Mouse (Mus musculus) thymus, postnatal 4 days (tissue): ENCODE measurements around the gene Hist1h4k.
"Not testable (repeated sequence)": the region's sequence is repeated elsewhere in the genome, so short reads cannot be mapped to it uniquely, and the experiment has no call there.

Source experiments
- DNase-seq: peaks from one replicate; pipeline ENCODE4 v3.0.0; 2021

Gene Hist1h4k

GRCm38 (mm10) chr13:21750159-21751017, at the start of gene Hist1h4k:
Hist1h4k (minus strand) TSS chr13:21750505.
- peak; percentile 98 for DNase-seq

- DNase-seq, result not testable (repeated sequence)
Observed at GRCm38 (mm10) chr13:21797163-21797562, 46.9 kb upstream of the Hist1h4k start.

GRCm38 (mm10) chr13:21795584-21795983, 45.3 kb upstream of the Hist1h4k start:
- DNase-seq, result no peak

- peak; percentile 6 for DNase-seq
Observed at GRCm38 (mm10) chr13:21790601-21791283, 40.4 kb upstream of the Hist1h4k start.

GRCm38 (mm10) chr13:21789925-21790324, 39.6 kb upstream of the Hist1h4k start:
- DNase-seq, result no peak

GRCm38 (mm10) chr13:21787760-21788593, 37.7 kb upstream of the Hist1h4k start:
- peak; percentile 17 for DNase-seq

- DNase-seq, result peak; percentile 77
Observed at GRCm38 (mm10) chr13:21786899-21787629, 36.8 kb upstream of the Hist1h4k start, which contains the start of the genes Hist1h2an and Hist1h2bp. Hist1h2an (minus strand) TSS chr13:21787218. Hist1h2bp (plus strand) TSS chr13:21787461.

GRCm38 (mm10) chr13:21786189-21786898, 36.0 kb upstream of the Hist1h4k start:
- DNase-seq, result no peak

- no peak for DNase-seq
Observed at GRCm38 (mm10) chr13:21784311-21784710, 34.0 kb upstream of the Hist1h4k start.

GRCm38 (mm10) chr13:21783734-21784161, 33.4 kb upstream of the Hist1h4k start:
- DNase-seq, result peak; percentile 47

GRCm38 (mm10) chr13:21783255-21783617, 32.9 kb upstream of the Hist1h4k start, which contains the start of gene Hist1h3i:
Hist1h3i (minus strand) TSS chr13:21783370.
- peak; percentile 64 for DNase-seq

- DNase-seq, result peak; percentile 57
Observed at GRCm38 (mm10) chr13:21782361-21783254, 32.3 kb upstream of the Hist1h4k start.

GRCm38 (mm10) chr13:21781639-21782038, 31.3 kb upstream of the Hist1h4k start:
- no peak for DNase-seq

- DNase-seq, result no peak
Observed at GRCm38 (mm10) chr13:21781021-21781555, 30.8 kb upstream of the Hist1h4k start.

GRCm38 (mm10) chr13:21779767-21780731, 29.7 kb upstream of the Hist1h4k start, which contains the start of gene Hist1h1b:
Hist1h1b (minus strand) TSS chr13:21780625.
- peak; percentile 83 for DNase-seq

- peak; percentile 75 for DNase-seq
Observed at GRCm38 (mm10) chr13:21778814-21779766, 28.8 kb upstream of the Hist1h4k start.

- no peak for DNase-seq
Observed at GRCm38 (mm10) chr13:21755707-21756106, 5.4 kb upstream of the Hist1h4k start.
